Mouse (Mus musculus): ENCODE results near the gene Rhox3h.
"Not testable (repeated sequence)": the region's sequence is repeated elsewhere in the genome, so short reads cannot be mapped to it uniquely, and the experiment has no call there.

The Rhox3h gene

GRCm38 (mm10) chrX:37668664-37669063 lies at the start of gene Rhox3h:
Gene Rhox3h, minus strand, starts transcription at chrX:37668764.
- DNase-seq (ENCODE audit: low spot score in 2 of 2): not testable (repeated sequence)

GRCm38 (mm10) chrX:37701821-37702387 lies 33.3 kb upstream of the Rhox3h start:
- DNase-seq (ENCODE audit: low spot score in 2 of 2): no peak

- DNase-seq (ENCODE audit: low spot score in 2 of 2): no peak
Measured at GRCm38 (mm10) chrX:37692261-37692660, 23.7 kb upstream of the Rhox3h start.

- DNase-seq (ENCODE audit: low spot score in 2 of 2): no peak
Measured at GRCm38 (mm10) chrX:37683031-37683715, 14.6 kb upstream of the Rhox3h start.

DNA sequence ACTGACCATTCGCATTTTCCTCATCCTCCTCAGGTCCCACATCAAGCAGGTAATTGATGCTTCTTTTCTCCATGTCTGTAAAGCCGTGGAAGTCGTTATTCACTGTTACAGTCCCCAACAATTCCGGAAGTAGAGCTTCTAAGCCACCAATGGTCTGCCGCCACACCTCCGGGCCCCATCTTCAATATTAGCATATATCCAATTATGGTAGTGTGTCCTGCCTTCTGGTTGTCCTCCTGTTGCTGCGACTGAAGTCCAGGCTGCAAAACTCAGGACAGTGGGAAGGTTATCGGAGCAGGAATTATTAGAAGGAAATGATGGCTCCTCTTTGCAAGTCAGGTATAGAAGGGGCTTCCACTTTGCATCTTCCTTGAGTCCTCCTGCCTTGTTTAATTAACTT lies 4.6 kb upstream of the Rhox3h start, which contains the start of gene Rhox2h:
TSS of gene Rhox2h (minus strand) at position 101 of the 400 bp plus-strand sequence.
- DNase-seq (ENCODE audit: low spot score in 2 of 2): not testable (repeated sequence)

- not testable (repeated sequence) for DNase-seq (ENCODE audit: low spot score in 2 of 2)
Measured at GRCm38 (mm10) chrX:37651227-37651626, 17.3 kb downstream of the Rhox3h start, which contains the start of gene Rhox4g. Gene Rhox4g, minus strand, starts transcription at chrX:37651327.

DNA sequence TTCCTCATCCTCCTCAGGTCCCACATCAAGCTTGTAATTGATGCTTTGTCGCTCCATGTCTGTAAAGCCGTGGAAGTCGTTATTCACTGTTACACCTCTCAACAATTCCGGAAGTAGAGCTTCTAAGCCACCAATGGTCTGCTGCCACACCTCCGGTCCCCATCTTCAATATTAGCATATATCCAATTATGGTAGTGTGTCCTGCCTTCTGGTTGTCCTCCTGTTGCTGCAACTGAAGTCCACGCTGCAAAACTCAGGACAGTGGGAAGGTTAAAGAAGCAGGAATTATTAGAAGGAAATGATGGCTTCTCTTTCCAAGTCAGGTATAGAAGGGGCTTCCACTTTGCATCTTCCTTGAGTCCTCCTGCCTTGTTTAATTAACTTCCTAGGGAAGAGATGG lies 25.2 kb downstream of the Rhox3h start, which contains the start of gene Rhox2g:
TSS of gene Rhox2g (minus strand) at position 101 of the 400 bp plus-strand sequence.
- not testable (repeated sequence) for DNase-seq (ENCODE audit: low spot score in 2 of 2)

GRCm38 (mm10) chrX:37628512-37628911 lies 40.1 kb downstream of the Rhox3h start, which contains the start of gene Rhox3g:
Gene Rhox3g, minus strand, starts transcription at chrX:37628612.
- DNase-seq (ENCODE audit: low spot score in 2 of 2): not testable (repeated sequence)

All from urinary bladder, adult 18-20 months (tissue).